Mouse (Mus musculus) thymus, adult 2 months (tissue): ENCODE data around the gene Slc6a2.

Experiments used
- CTCF ChIP-seq: fragments of 200-500 bp; IDR thresholded peaks from 2 replicates; pipeline ENCODE4 v1.5.1; 2012; ENCODE audit warnings: mild to moderate bottlenecking, control low read depth, low read length, moderate library complexity, borderline replicate concordance; ENCODE audit not compliant: control insufficient read depth, poor library complexity, insufficient read depth; ENCODE audit errors: extremely low read depth
- POLR2A ChIP-seq: fragments of 200-500 bp; IDR thresholded peaks from 2 replicates; pipeline ENCODE4 v1.6.1; 2012; ENCODE audit warnings: mild to moderate bottlenecking, low read length, control low read depth, moderate library complexity; ENCODE audit not compliant: control insufficient read depth, poor library complexity, insufficient read depth; ENCODE audit errors: extremely low read depth

- TF ChIP-seq POLR2A (no peak), CTCF (no peak)
Measured at GRCm38 (mm10) chr8:92964556-92964955, 4.7 kb downstream of the Slc6a2 start.
